Mouse (Mus musculus) kidney, adult 9 months (tissue): ENCODE data around the gene Aifm3.

Experiments used
- DNase-seq: peaks from one replicate; pipeline ENCODE4 v3.0.0; 2022

Aifm3 gene

GRCm38 (mm10) chr16:17502681-17503080 lies 13.3 kb downstream of the Aifm3 start:
- DNase-seq = no peak

DNA sequence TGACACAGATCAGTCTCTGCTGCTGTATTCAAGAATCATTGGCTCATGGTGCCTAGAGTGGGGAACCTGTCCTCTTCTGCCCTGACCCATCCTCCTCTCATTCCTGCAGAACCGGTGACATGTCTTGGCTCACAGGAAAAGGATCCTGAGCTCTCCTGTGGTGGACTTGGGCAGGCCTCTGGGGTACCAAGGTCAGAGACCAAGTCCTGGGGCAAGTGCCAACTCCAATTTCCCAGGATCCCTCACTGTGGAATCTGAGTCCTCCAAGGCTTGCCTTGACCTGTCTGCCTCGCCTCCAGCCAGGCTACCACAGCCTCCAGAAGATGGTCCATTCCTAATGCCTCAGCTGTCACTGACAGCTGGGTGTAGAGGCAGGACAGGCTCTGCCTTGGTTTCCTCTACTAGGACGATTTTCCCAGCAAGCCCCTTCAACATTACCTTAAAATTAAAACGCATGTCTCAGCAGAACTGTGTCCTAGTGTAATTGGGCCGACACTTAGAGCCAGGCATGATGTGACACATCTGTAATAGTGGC lies 17.7 kb downstream of the Aifm3 start:
- peak; percentile 80 for DNase-seq

GRCm38 (mm10) chr16:17508031-17508430 lies 18.6 kb downstream of the Aifm3 start:
- peak; percentile 15 for DNase-seq

DNA sequence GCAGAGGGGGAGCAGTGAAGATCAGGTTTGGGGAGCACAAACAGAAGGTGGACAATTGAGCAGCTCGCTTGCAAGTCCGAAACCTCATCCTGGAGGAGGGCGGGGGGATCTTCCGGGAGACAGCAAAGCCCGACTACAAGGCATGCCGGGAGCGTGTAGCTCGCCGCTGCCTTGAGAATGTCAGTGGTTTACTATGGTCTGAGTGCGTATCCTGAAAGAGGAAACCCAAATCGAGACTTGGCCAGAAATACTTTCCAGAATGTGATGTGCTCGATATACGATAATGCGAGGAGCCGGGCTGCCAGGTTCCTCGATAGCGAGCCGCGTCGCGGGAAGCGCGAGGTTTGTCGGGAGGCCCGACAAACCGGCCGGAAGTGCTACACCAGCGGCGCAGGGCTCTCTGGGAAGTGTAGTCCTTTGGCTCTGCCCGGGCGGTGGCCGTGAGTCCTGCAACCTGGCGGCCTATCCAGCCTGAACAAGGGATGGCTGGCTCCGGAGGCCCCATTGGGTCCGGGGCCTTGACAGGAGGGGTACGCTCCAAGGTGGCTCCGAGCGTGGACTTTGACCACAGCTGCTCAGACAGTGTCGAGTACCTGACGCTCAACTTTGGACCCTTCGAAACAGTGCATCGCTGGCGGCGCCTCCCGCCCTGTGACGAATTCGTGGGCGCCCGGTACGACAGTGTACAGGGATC lies 19.3 kb downstream of the Aifm3 start, which contains the start of gene Lztr1:
Lztr1 (plus strand) TSS at position 143 of the 694 bp plus-strand sequence.
- peak; percentile 91 for DNase-seq

GRCm38 (mm10) chr16:17509240-17509597 lies 19.8 kb downstream of the Aifm3 start:
- no peak for DNase-seq

DNA sequence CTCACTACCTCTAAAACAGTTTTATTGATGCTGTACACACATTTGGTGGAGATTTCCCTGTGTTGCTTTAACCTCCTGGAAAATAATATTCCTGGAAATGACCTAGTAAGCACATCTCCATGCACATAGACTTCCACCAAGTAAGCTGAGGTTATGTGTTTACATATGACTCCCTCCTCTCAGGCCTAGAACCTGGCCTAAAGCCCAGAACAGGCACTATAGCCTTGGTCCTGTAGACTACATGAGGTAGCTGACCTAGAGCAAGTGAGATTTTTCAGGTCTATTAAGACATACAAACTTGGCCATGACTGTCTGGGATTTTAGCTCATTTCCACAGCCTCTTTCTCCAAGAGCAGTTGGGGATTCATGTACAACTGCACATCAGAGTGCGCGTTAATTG lies 20.7 kb downstream of the Aifm3 start:
- DNase-seq = no peak

- DNase-seq = peak; percentile 87
Measured at GRCm38 (mm10) chr16:17510686-17511085, 21.3 kb downstream of the Aifm3 start.

GRCm38 (mm10) chr16:17511431-17511830 lies 22.0 kb downstream of the Aifm3 start:
- peak; percentile 50 for DNase-seq

GRCm38 (mm10) chr16:17518910-17519309 lies 29.5 kb downstream of the Aifm3 start:
- DNase-seq = peak; percentile 56

GRCm38 (mm10) chr16:17524156-17524555 lies 34.7 kb downstream of the Aifm3 start:
- DNase-seq = no peak

DNA sequence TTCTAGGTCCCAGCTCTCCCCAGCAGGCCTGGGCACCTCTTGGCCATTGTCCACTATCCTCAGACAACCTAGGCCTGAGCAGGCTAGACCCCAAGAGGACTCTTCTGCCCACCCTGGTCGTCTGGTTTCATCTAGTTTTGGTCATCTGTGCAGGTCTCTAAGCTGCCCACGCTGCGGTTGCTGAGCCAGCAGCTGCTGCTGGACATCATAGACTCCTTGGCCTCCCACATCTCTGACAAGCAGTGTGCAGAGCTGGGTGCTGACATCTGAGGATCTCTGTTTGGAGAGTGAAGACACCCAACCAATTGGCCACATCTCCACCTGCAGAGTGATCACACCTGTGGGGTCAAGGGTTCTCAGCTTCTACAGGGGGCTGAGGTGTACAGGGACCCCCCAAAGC lies 36.1 kb downstream of the Aifm3 start:
- DNase-seq = no peak

- peak; percentile 73 for DNase-seq
Measured at GRCm38 (mm10) chr16:17526223-17526622, 36.8 kb downstream of the Aifm3 start.

DNA sequence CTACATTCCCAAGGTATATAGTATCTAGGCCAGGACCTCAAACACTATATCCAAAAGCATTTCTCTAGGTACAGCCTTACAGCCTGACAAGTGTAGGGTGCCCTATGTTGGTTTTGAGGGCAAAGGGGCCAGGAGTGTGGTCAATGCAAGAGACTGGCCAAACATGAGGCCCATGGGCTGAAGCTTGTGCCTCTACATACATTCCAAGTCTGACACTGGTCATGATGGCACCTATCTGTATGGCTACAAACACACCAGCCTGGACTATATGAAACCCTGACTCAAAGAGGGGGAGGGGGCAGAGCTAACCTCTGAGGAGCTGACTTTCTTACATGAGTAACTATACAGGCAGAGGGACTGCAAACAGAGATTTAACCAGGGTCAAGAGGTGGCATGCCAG lies 38.2 kb downstream of the Aifm3 start:
- no peak for DNase-seq

- DNase-seq = no peak
Measured at GRCm38 (mm10) chr16:17528276-17528675, 38.9 kb downstream of the Aifm3 start.

DNA sequence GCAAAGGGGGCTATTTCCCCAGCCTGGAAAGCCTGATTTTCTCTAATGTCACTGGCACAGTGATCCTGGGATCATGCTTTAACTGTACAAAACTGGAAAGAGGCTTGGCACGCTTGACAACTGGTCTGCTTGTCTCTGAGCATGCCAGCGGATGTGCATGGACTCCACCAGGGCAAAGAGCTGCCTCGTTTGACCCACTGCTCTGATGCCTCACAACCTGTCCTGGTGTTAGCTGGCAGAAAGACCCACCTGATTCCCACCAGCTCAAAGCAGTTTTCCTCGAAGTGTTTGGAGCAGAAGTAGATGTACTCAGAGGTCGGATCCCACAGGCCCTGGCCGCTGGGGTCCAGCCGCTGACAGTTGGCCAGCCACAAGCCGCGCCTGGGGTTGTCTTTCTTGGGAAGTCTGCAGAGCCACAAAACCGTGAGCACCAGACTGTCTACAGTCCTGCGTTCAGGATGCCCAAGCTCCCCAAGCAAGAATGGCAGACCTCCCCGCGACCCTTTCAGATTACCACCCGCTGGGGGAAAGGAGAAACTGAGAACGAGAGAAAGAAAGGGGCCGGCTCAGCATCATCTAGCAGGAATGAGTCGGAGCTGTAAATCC lies 40.7 kb downstream of the Aifm3 start:
- peak; percentile 29 for DNase-seq

GRCm38 (mm10) chr16:17530640-17531288 lies 41.4 kb downstream of the Aifm3 start, which contains the start of gene Thap7:
TSS of gene Thap7 (minus strand) at chr16:17531136.
- peak; percentile 96 for DNase-seq

DNA sequence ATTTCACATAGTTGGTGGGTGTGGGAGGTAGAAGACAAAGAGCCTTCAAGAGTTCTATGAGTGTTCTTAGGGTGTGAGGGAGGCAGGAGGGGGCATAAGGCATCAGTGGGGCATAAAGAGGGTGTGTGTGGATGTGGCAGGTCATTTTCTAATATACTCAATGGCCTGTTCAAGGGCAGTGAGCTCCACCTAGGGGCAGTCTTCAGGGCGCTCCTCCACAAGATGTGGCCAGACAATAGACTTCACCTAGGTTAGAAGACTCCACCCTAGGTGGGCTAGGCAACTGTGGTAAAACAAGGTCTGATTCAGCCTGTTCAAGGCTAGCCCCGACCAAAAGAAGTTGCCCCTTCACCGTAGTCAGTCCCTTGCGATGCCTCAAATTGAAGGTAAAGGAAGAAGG lies 42.9 kb downstream of the Aifm3 start:
- DNase-seq = peak; percentile 66

GRCm38 (mm10) chr16:17532676-17533329 lies 43.4 kb downstream of the Aifm3 start:
- DNase-seq = peak; percentile 49

DNA sequence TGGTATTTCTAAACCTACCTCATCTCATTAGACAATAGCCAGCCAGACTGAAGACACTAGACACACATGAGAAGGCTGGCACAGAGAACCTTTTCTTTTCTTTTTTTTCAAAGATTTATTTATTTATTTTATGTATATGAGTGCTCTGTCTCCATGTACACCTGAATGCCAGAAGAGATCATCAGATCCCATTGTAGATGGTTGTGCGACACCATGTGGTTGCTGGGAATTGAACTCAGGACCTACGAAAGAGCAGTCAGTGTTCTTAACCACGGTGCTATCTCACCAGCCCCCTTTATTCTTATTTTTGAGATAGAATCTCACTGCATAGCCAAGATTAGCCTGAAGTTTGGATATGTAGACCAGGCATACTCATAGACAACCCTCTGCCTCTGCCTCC lies 47.2 kb downstream of the Aifm3 start:
- peak; percentile 23 for DNase-seq

DNA sequence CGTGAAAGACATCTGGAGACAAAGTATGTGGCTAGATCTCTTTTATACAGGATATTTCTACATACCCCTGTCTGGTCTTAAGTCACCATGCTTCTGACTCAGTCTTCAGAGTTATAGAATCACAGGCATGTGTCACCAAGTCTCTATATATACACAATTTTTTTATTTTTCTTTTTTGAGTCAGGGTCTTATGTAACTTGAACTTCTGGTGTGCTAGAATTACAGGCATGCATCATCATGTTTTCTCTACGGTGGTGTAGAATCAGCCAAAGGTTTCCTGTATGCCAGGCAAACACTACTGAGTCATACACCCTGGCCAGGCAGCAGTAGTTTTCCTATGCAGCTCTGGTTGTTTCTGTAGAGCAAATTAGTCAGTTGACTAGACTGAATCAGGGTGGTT lies 53.2 kb downstream of the Aifm3 start:
- DNase-seq = no peak

- no peak for DNase-seq
Measured at GRCm38 (mm10) chr16:17552837-17553236, 63.4 kb downstream of the Aifm3 start.

DNA sequence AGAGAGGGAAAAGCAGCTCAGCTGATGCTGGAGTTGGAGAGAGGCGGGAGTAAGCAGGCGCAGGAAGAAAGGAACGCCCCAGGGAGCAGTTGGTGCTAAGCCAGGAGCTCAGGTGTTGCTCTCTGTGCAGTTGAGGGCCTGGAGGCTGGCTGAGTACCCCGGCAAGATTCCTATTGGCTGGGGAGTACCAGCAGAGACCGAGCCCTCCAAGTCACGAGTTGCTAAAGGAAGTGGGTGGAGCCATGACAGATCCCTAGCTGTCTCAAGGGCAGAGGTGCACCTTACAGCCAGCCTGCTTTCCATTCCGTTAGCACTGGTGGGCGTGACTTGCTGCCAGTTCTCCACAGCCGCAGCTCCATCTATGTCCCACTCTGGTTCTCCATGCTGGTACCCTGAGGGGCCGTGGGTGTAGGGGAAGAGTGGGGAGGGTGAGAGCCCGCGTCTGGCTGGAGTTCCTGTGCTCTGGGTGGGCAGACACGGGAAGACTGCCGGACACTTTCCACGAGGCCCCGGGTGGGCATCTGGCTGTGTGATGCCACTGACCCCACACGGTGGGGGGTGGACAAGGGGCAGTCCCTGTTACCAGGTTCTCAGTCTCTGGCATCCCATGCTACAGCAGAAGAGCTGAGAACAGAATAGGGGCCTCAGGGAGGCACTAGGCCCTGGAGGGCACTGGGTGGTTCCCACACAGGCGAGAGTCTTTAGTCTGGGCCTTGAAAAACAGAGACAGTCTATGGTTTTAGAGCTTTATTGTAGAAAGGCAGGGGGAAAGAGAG lies 64.7 kb downstream of the Aifm3 start:
- peak; percentile 85 for DNase-seq
